Mouse (Mus musculus) left cerebral cortex, adult 8-10 months (tissue): Measurements from ENCODE around the gene Zfp369. TPM values are rescaled to one million over a fixed set of nuclear protein-coding genes. Genes with fewer than 3 reads are reported as not detected.

Experiments used
- total RNA-seq, 4 experiments: library from RNA; stranded (reverse); gene quantifications; 2 replicates each; pipeline ENCODE4 v1.2.4; 2022

Gene Zfp369
- total RNA-seq, 4 experiments from 2014 or later: 54.3 to 60.0 (median 58.0) TPM

Other genes with a start within 250 kb of the Zfp369 start
- not detected for gene Spata31d1c, start 245.8 kb upstream of the Zfp369 start, total RNA-seq
- not detected for gene Prss47, start 226.1 kb upstream of the Zfp369 start, total RNA-seq
- gene Mfsd14b, start 165.8 kb upstream of the Zfp369 start, total RNA-seq: 10 to 100 TPM; 39.7 to 45.0 (median 41.7) TPM
- gene Olfr465-ps1, start 140.7 kb upstream of the Zfp369 start, total RNA-seq: not detected
- gene Olfr466, start 128.6 kb upstream of the Zfp369 start, total RNA-seq: not detected
- 1 to 10 TPM in 1 of 4 experiments, under 1 TPM in 2, not detected in 1; 0.11 to 1.3 (median 0.53) TPM for gene Nlrp4f, start 72.8 kb upstream of the Zfp369 start, total RNA-seq
- gene Gm10775, start 19.3 kb upstream of the Zfp369 start, total RNA-seq: 1 to 10 TPM in 1 of 4 experiments, under 1 TPM in 2, not detected in 1; 0.64 to 1.1 (median 0.98) TPM
- not detected for gene Gm10139, start 233.9 kb downstream of the Zfp369 start, total RNA-seq